Comparison of ENCODE assay signal across 22 mouse cellular contexts in genomic region chr17:45056894-45057293, GRCm38 (mm10).
DNase-seq lines count a peak whose midpoint lies in the region; ATAC-seq and TF ChIP-seq lines count a peak whose summit lies in the region.
"Had no signal": no experiment of that assay in that cellular context is flagged by ENCODE, and none has a peak within 500 bp of the region (broad histone marks: within the 10 kb centered on the region; RNA-seq: fewer than 3 reads in every experiment).

No protein-coding gene starts in this region.

- H3K36me3 ChIP-seq in intestine, postnatal 0 days (ENCODE audit: control insufficient read depth, insufficient read depth) = no peaks in the 10 kb centered on the region
- no peaks in the 10 kb centered on the region for H3K36me3 ChIP-seq in intestine, embryonic 16.5 days (ENCODE audit: control insufficient read depth, insufficient read depth, low read length)
- no peaks in the 10 kb centered on the region for H3K36me3 ChIP-seq in limb, embryonic 11.5 days (ENCODE audit: control insufficient read depth, insufficient read depth, low read length)
- H3K36me3 ChIP-seq in limb, embryonic 10.5 days = no peaks in the 10 kb centered on the region
- H3K36me3 ChIP-seq in embryonic facial prominence, embryonic 14.5 days (ENCODE audit: control insufficient read depth, insufficient read depth, low read length) = no peaks in the 10 kb centered on the region
- H3K36me3 ChIP-seq: embryonic facial prominence, embryonic 15.5 days; forebrain, embryonic 10.5 days; forebrain, embryonic 12.5 days had no signal

- no peaks in the 10 kb centered on the region for H3K27me3 ChIP-seq in intestine, postnatal 0 days (replicated peaks; ENCODE audit: control insufficient read depth, insufficient read depth, low read length)
- H3K27me3 ChIP-seq in intestine, embryonic 16.5 days (replicated peaks; ENCODE audit: control insufficient read depth, insufficient read depth, low read length) = no peaks in the 10 kb centered on the region
- no peaks in the 10 kb centered on the region for H3K27me3 ChIP-seq in limb, embryonic 11.5 days (ENCODE audit: control insufficient read depth, insufficient read depth, low read length)
- no peaks in the 10 kb centered on the region for H3K27me3 ChIP-seq in limb, embryonic 10.5 days (ENCODE audit: low read depth, poor library complexity, severe bottlenecking)
- H3K27me3 ChIP-seq in embryonic facial prominence, embryonic 14.5 days (replicated peaks; ENCODE audit: control insufficient read depth, insufficient read depth, low read length) = no peaks in the 10 kb centered on the region
- H3K27me3 ChIP-seq: embryonic facial prominence, embryonic 15.5 days; forebrain, embryonic 12.5 days had no signal

- H3K4me2 ChIP-seq in intestine, postnatal 0 days (replicated peaks; ENCODE audit: low read depth) = no peak overlapping the region
- no peak overlapping the region for H3K4me2 ChIP-seq in intestine, embryonic 16.5 days (ENCODE audit: low read depth, low read length)
- no peak overlapping the region for H3K4me2 ChIP-seq in limb, embryonic 11.5 days (ENCODE audit: low read depth, severe bottlenecking)
- H3K4me2 ChIP-seq in embryonic facial prominence, embryonic 14.5 days (ENCODE audit: low read depth, low read length) = no peak overlapping the region
- H3K4me2 ChIP-seq: embryonic facial prominence, embryonic 15.5 days; forebrain, embryonic 12.5 days had no signal

- DNase-seq in kidney, adult 9 months = peak; percentile 55
- no peak for DNase-seq in kidney, adult 18-20 months
- DNase-seq in limb, embryonic 11.5 days (ENCODE audit: low spot score) = peak; percentile 9
- DNase-seq in limb, embryonic 10.5 days (ENCODE audit: low spot score) = no peak
- no peak for DNase-seq in embryonic facial prominence, embryonic 14.5 days (ENCODE audit: low spot score)
- no peak for DNase-seq in adrenal gland, adult 2 months
- DNase-seq: adrenal gland, adult 8-10 months; adrenal gland, postnatal 14 days; adrenal gland, postnatal 36 days; cerebellum, adult 11-12 months; cerebellum, adult 2 months; cerebellum, adult 9-10 months; cerebellum, postnatal 10 days; cerebellum, postnatal 25 days had no signal

- H3K27ac ChIP-seq in intestine, postnatal 0 days (ENCODE audit: low read depth, low read length) = no peak overlapping the region
- H3K27ac ChIP-seq in intestine, embryonic 16.5 days (ENCODE audit: low read length) = no peak overlapping the region
- H3K27ac ChIP-seq in limb, embryonic 11.5 days (replicated peaks; ENCODE audit: low read depth, low read length) = no peak overlapping the region
- no peak overlapping the region for H3K27ac ChIP-seq in limb, embryonic 10.5 days
- 0 out of 2 replicates have a peak overlapping the region, but pooled peaks have one; percentile 2 for H3K27ac ChIP-seq in embryonic facial prominence, embryonic 14.5 days (replicated peaks; ENCODE audit: low read depth, low read length)
- H3K27ac ChIP-seq: embryonic facial prominence, embryonic 15.5 days; forebrain, embryonic 10.5 days; forebrain, embryonic 12.5 days had no signal

- WGBS in intestine, postnatal 0 days = 54% methylated on average over 2 of the region's 2 CpGs
- 83% methylated on average over 2 of the region's 2 CpGs for WGBS in intestine, embryonic 16.5 days
- 88% methylated on average over 2 of the region's 2 CpGs for WGBS in limb, embryonic 11.5 days
- WGBS in limb, embryonic 10.5 days = 84% methylated on average over 2 of the region's 2 CpGs
- 67% methylated on average over 2 of the region's 2 CpGs for WGBS in embryonic facial prominence, embryonic 14.5 days

- H3K9me3 ChIP-seq in intestine, postnatal 0 days (ENCODE audit: control insufficient read depth) = no peaks in the 10 kb centered on the region
- no peaks in the 10 kb centered on the region for H3K9me3 ChIP-seq in intestine, embryonic 16.5 days (ENCODE audit: control insufficient read depth, low read length)
- H3K9me3 ChIP-seq in limb, embryonic 11.5 days (ENCODE audit: control insufficient read depth, low read length) = no peaks in the 10 kb centered on the region
- H3K9me3 ChIP-seq in limb, embryonic 10.5 days (replicated peaks) = no peaks in the 10 kb centered on the region
- no peaks in the 10 kb centered on the region for H3K9me3 ChIP-seq in embryonic facial prominence, embryonic 14.5 days (ENCODE audit: control insufficient read depth, low read length)
- H3K9me3 ChIP-seq: embryonic facial prominence, embryonic 15.5 days; forebrain, embryonic 10.5 days; forebrain, embryonic 12.5 days had no signal

- ATAC-seq in intestine, postnatal 0 days = peak; percentile 65
- no peak for ATAC-seq in intestine, embryonic 16.5 days
- no peak for ATAC-seq in limb, embryonic 11.5 days (ENCODE audit: insufficient number of reproducible peaks, low FRiP score, low TSS enrichment, low read depth)
- no peak for ATAC-seq in embryonic facial prominence, embryonic 14.5 days (ENCODE audit: low read depth)
- ATAC-seq: forebrain, embryonic 14.5 days; forebrain, embryonic 16.5 days had no signal

- no peak overlapping the region for H3K4me3 ChIP-seq in intestine, postnatal 0 days (ENCODE audit: low read depth, low read length)
- no peak overlapping the region for H3K4me3 ChIP-seq in intestine, embryonic 16.5 days (ENCODE audit: low read length)
- H3K4me3 ChIP-seq in limb, embryonic 11.5 days (ENCODE audit: low read depth, low read length) = no peak overlapping the region
- no peak overlapping the region for H3K4me3 ChIP-seq in limb, embryonic 10.5 days
- H3K4me3 ChIP-seq in embryonic facial prominence, embryonic 14.5 days (ENCODE audit: low read depth, low read length) = no peak overlapping the region
- H3K4me3 ChIP-seq: embryonic facial prominence, embryonic 15.5 days; erythroblast, embryonic 14.5 days; forebrain, embryonic 10.5 days; forebrain, embryonic 12.5 days had no signal

- TF ChIP-seq CTCF in intestine, postnatal 0 days (IDR thresholded peaks at IDR 0.05; ENCODE audit: low read depth) = no peak

- no peak overlapping the region for H3K9ac ChIP-seq in intestine, postnatal 0 days (ENCODE audit: low read depth, low read length)
- no peak overlapping the region for H3K9ac ChIP-seq in intestine, embryonic 16.5 days (ENCODE audit: low read depth, low read length)
- H3K9ac ChIP-seq in limb, embryonic 11.5 days (ENCODE audit: low read length) = no peak overlapping the region
- no peak overlapping the region for H3K9ac ChIP-seq in embryonic facial prominence, embryonic 14.5 days (ENCODE audit: low read depth, low read length)
- H3K9ac ChIP-seq: embryonic facial prominence, embryonic 15.5 days; forebrain, embryonic 12.5 days had no signal

- no peaks in the 10 kb centered on the region for H3K4me1 ChIP-seq in intestine, postnatal 0 days (replicated peaks; ENCODE audit: control insufficient read depth, insufficient read depth, low read length)
- no peaks in the 10 kb centered on the region for H3K4me1 ChIP-seq in intestine, embryonic 16.5 days (ENCODE audit: control insufficient read depth, insufficient read depth, low read length)
- H3K4me1 ChIP-seq in limb, embryonic 11.5 days (ENCODE audit: control insufficient read depth, insufficient read depth, low read length) = peaks cover 11% of the 10 kb centered on the region
- H3K4me1 ChIP-seq in limb, embryonic 10.5 days = peaks cover 16% of the 10 kb centered on the region
- H3K4me1 ChIP-seq in embryonic facial prominence, embryonic 14.5 days (ENCODE audit: control insufficient read depth, insufficient read depth, low read length) = peaks cover 18% of the 10 kb centered on the region; the same call in 1 of the 2 replicates

Comparison
In these comparisons a context has a peak if more than half of its experiments do, and no peak if none do; other contexts are left out.
1. DNase-seq: peak in kidney, adult 9 months (single experiment) and limb, embryonic 11.5 days (single experiment); none in kidney, adult 18-20 months (single experiment), limb, embryonic 10.5 days (single experiment), embryonic facial prominence, embryonic 14.5 days (single experiment) and adrenal gland, adult 2 months (single experiment).